24 mouse cellular contexts compared by ENCODE assay signal in genomic region chr15:16555173-16555572, GRCm38 (mm10).
A peak's percentile ranks its signal among the peaks of the same experiment; 100 is the strongest.
DNase-seq lines count a peak whose midpoint lies in the region; ATAC-seq and TF ChIP-seq lines count a peak whose summit lies in the region.
"Had no signal": no experiment of that assay in that cellular context is flagged by ENCODE, and none has a peak within 500 bp of the region (broad histone marks: within the 10 kb centered on the region; RNA-seq: fewer than 3 reads in every experiment).

No protein-coding gene starts in this region.

- H3K79me2 ChIP-seq in MEL (ENCODE audit: control insufficient read depth, insufficient read depth, low read length, poor library complexity): no peaks in the 10 kb centered on the region

- H3K36me3 ChIP-seq in MEL (ENCODE audit: control insufficient read depth in 1 of 2, insufficient read depth in 2 of 2, low read length in 2 of 2): peaks cover 0 to 4% of the 10 kb centered on the region in 2 experiments; a peak in 2 of 4 replicates
- no peaks in the 10 kb centered on the region for H3K36me3 ChIP-seq in heart, embryonic 11.5 days (ENCODE audit: control insufficient read depth, insufficient read depth, low read length)
- H3K36me3 ChIP-seq: G1E had no signal

- WGBS in heart, embryonic 11.5 days (ENCODE audit: insufficient replicate concordance): 78% methylated on average over 2 of the region's 2 CpGs

- H3K27ac ChIP-seq in MEL (ENCODE audit: control insufficient read depth, low read depth, low read length): no peak overlapping the region
- no peak overlapping the region for H3K27ac ChIP-seq in heart, embryonic 11.5 days (ENCODE audit: low read depth, low read length)

- no peaks in the 10 kb centered on the region for H3K9me3 ChIP-seq in MEL (replicated peaks; ENCODE audit: insufficient read depth, low read length)
- H3K9me3 ChIP-seq in heart, embryonic 11.5 days (replicated peaks; ENCODE audit: control insufficient read depth, low read length): no peaks in the 10 kb centered on the region
- H3K9me3 ChIP-seq: G1E had no signal

- TF ChIP-seq EP300 in MEL (IDR thresholded peaks at IDR 0.05; ENCODE audit: low read depth in 1 of 2, low read length in 2 of 2): peak; percentile 46 to 62

- H3K4me3 ChIP-seq in MEL (ENCODE audit: control insufficient read depth in 1 of 2, insufficient read depth in 1 of 2, low read depth in 2 of 2, low read length in 2 of 2): no peak overlapping the region
- H3K4me3 ChIP-seq in heart, embryonic 11.5 days (ENCODE audit: low read depth, low read length): no peak overlapping the region

- no peak for TF ChIP-seq RAD21 in MEL (IDR thresholded peaks at IDR 0.05; ENCODE audit: low read depth, low read length)

- no peak overlapping the region for H3K9ac ChIP-seq in MEL (ENCODE audit: control insufficient read depth, low read depth, low read length, poor library complexity, severe bottlenecking)
- no peak overlapping the region for H3K9ac ChIP-seq in heart, embryonic 11.5 days (ENCODE audit: low read depth, low read length)

- DNase-seq in 416B (ENCODE audit: low read depth): peak; percentile 8
- peak; percentile 44 for DNase-seq in MEL (ENCODE audit: low read depth, low spot score)
- peak; percentile 13 for DNase-seq in MEL-GATA-1-ER (ENCODE audit: extremely low read depth, low read depth)
- no peak for DNase-seq in kidney, postnatal 4 days
- no peak for DNase-seq in kidney, adult 9 months
- DNase-seq: adrenal gland, adult 2 months; adrenal gland, adult 8-10 months; adrenal gland, postnatal 10 days; adrenal gland, postnatal 14 days; adrenal gland, postnatal 25 days; adrenal gland, postnatal 36 days; B cell, adult 2 months; cerebellum, adult 11 months; cerebellum, adult 11-12 months; cerebellum, adult 18-20 months; cerebellum, adult 2 months; cerebellum, adult 8-10 months; cerebellum, adult 9-10 months had no signal

- ATAC-seq in heart, embryonic 11.5 days (replicated peaks; ENCODE audit: insufficient number of reproducible peaks, low FRiP score, low TSS enrichment): no peak
- ATAC-seq: activated CD4-positive, CD25-positive, alpha-beta regulatory T cell, adult 4 months; CD4-positive, CD25-positive, alpha-beta regulatory T cell, adult 4 months; Patski had no signal

- TF ChIP-seq CTCF in MEL (IDR thresholded peaks at IDR 0.05 in 2 of 3, conservative IDR thresholded peaks at IDR 0.05 in 1 of 3; ENCODE audit: control insufficient read depth in 1 of 3, insufficient read depth in 1 of 3, low read depth in 2 of 3, low read length in 3 of 3, poor library complexity in 1 of 3, severe bottlenecking in 1 of 3): no peak

- H3K27me3 ChIP-seq in MEL (ENCODE audit: control insufficient read depth in 1 of 2, insufficient read depth in 2 of 2, low read length in 2 of 2): no peaks in the 10 kb centered on the region
- no peaks in the 10 kb centered on the region for H3K27me3 ChIP-seq in heart, embryonic 11.5 days (ENCODE audit: control insufficient read depth, insufficient read depth, low read length)
- H3K27me3 ChIP-seq: CH12.LX, Patski had no signal

- no peak for TF ChIP-seq POLR2A in MEL (IDR thresholded peaks at IDR 0.05; ENCODE audit: control insufficient read depth in 1 of 2, insufficient read depth in 1 of 2, low read depth in 1 of 2, low read length in 2 of 2, poor library complexity in 1 of 2)

- no peak overlapping the region for H3K4me2 ChIP-seq in heart, embryonic 11.5 days

- H3K4me1 ChIP-seq in MEL (ENCODE audit: control insufficient read depth in 1 of 2, insufficient read depth in 2 of 2, low read length in 2 of 2): no peaks in the 10 kb centered on the region
- H3K4me1 ChIP-seq in heart, embryonic 11.5 days (ENCODE audit: control insufficient read depth, insufficient read depth, low read length): no peaks in the 10 kb centered on the region

TF ChIP-seq in MEL, 35 proteins besides CTCF, POLR2A, EP300 and RAD21:
- TF ChIP-seq RCOR1 (IDR thresholded peaks at IDR 0.05; ENCODE audit: low read depth, low read length): peak; percentile 52
- no peak for TF ChIP-seq UBTF (IDR thresholded peaks at IDR 0.05; ENCODE audit: borderline replicate concordance, insufficient read depth, low read depth, low read length)
TF ChIP-seq in MEL: peak in this region for 1.

Comparison
In these comparisons a context has a peak if more than half of its experiments do, and no peak if none do; other contexts are left out.
1. DNase-seq: peak in 416B (single experiment), MEL (single experiment) and MEL-GATA-1-ER (single experiment); none in kidney, postnatal 4 days (0 of 2) and kidney, adult 9 months (single experiment).